Mouse (Mus musculus): ENCODE data around the gene Rnf212b. TPM values are rescaled to one million over a fixed set of nuclear protein-coding genes. Genes with fewer than 3 reads are reported as not detected.
A peak's percentile ranks its signal among the peaks of the same experiment; 100 is the strongest.

The Rnf212b gene
- polyA plus RNA-seq, 1 experiment from 2014 or later = not detected

DNA sequence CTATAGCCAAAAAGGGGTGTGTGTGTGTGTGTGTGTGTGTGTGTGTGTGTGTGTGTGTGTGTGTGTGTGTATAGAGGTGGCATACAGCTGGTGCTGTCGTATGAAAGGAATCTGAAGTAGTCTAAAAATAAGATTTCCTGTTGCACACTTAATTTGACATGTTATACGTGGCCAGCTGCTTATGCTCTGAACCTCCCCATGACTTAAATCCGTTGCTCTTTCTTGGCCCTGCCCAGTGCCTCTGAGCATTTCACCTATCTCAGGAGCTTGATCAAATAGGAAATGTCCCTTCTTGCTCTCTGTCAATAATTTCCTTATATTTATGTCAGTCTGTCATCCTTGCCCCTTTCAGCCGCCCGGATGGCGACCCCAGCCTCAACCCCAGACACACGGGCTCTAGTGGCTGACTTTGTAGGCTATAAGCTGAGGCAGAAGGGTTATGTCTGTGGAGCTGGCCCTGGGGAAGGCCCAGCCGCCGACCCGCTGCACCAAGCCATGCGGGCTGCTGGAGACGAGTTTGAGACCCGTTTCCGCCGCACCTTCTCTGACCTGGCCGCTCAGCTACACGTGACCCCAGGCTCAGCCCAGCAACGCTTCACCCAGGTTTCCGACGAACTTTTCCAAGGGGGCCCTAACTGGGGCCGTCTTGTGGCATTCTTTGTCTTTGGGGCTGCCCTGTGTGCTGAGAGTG, 70.2 kb downstream of the Rnf212b start:
- Histone ChIP-seq H3K36me3 (replicated peaks) (no peaks in the 10 kb centered on the region), H3K27ac (peak overlapping the region; percentile 90), H3K27me3 (replicated peaks) (no peaks in the 10 kb centered on the region), H3K4me1 (peaks cover 27% of the 10 kb centered on the region), H3K4me2 (peak overlapping the region; percentile 85), H3K9me3 (no peaks in the 10 kb centered on the region), H3K4me3 (peak overlapping the region; percentile 80), H3K9ac (peak overlapping the region; percentile 89)
- ATAC-seq (replicated peaks) = peak; percentile 32
- WGBS = 29% methylated on average over 21 of the region's 21 CpGs

DNA sequence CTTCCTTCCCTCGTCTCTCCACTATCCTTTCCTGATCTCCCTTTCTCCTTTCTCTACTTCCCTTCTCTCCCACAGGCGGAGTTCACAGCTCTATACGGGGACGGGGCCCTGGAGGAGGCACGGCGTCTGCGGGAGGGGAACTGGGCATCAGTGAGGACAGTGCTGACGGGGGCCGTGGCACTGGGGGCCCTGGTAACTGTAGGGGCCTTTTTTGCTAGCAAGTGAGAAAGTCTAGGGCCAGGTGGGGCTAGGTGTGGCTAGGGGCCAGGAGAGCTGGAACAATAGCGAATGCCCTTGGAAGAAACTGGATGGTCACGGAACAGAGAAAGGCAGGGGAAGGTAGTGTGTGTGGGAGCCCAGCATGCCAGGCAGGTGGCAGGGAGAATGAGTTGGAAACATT, 71.4 kb downstream of the Rnf212b start:
- no peak overlapping the region for H3K4me3 ChIP-seq
- H3K27me3 ChIP-seq (replicated peaks) = no peaks in the 10 kb centered on the region
- peaks cover 27% of the 10 kb centered on the region for H3K4me1 ChIP-seq

DNA sequence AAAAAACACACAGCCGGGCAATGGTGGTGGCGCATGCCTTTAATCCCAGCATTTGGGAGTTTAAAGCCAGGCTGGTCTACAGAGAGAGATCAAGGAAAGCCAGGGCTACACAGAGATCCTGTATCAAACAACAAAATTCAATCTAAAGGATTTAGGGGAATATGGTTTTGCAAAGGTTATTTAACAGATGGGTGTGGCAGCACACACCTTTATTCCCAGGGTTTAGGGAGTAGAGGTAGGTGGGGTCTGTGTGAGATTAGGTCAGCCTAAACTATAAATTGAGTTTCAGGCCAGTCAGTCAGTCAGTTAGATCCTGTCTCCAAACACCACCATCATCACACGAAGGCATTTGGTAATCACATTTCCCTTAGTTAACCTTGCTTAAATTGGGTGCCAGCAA, 78.3 kb downstream of the Rnf212b start, which contains the start of gene Pabpn1:
Gene Pabpn1 (plus strand): TSS at position 301 of the 400 bp plus-strand sequence.
- Histone ChIP-seq H3K36me3 (replicated peaks) (peaks cover 14% of the 10 kb centered on the region), H3K9me3 (no peaks in the 10 kb centered on the region), H3K9ac (no peak within 1 kb of the TSS), H3K27ac (peak within 1 kb of the TSS; percentile 83), H3K4me2 (peak within 1 kb of the TSS; percentile 49), H3K27me3 (replicated peaks) (no peaks in the 10 kb centered on the region), H3K4me1 (peaks cover 20% of the 10 kb centered on the region), H3K4me3 (peak within 1 kb of the TSS; percentile 53)
- WGBS = 93% methylated on average over 3 of the region's 3 CpGs
- ATAC-seq (replicated peaks) = no peak

More for the DNA sequence above, 71.4 kb downstream of the Rnf212b start:
- peak overlapping the region; percentile 85 for H3K4me2 ChIP-seq
- WGBS = 93% methylated on average over 11 of the region's 11 CpGs
- no peaks in the 10 kb centered on the region for H3K9me3 ChIP-seq
- H3K36me3 ChIP-seq (replicated peaks) = no peaks in the 10 kb centered on the region
- no peak overlapping the region for H3K27ac ChIP-seq
- no peak for ATAC-seq (replicated peaks)
- H3K9ac ChIP-seq = peak overlapping the region; percentile 6; the same call in 1 of the 2 replicates

DNA sequence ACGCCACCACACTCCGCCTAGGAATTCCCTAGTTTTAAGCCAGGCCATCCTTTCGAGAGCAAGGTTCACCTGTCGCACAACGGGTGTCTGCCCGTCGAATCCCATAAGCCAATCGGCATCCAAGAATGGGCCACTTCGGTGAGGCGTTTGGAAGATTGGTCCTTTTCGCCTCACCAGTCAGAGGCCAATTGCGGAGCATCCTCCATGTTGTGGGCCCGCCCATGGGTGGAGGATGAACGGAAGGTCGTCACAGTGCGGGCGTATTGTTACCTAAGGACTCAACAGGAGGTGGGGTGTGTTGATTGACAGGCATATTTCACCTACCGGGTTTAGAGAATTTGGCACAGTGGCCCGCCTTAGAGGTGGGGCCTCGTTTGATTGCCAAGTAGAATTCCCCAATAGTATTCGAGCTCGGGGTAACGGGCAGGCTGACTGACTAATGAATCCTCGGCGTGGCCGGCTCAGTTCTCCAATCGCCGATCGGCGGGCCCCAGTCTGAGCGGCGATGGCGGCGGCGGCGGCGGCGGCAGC, 79.8 kb downstream of the Rnf212b start:
- peak overlapping the region; percentile 69 for H3K9ac ChIP-seq
- H3K4me3 ChIP-seq = peak overlapping the region; percentile 53
- no peaks in the 10 kb centered on the region for H3K9me3 ChIP-seq
- ATAC-seq (replicated peaks) = peak; percentile 99
- H3K36me3 ChIP-seq (replicated peaks) = peaks cover 17% of the 10 kb centered on the region
- under 1% methylated on average over 38 of the region's 38 CpGs for WGBS
- peak overlapping the region; percentile 49 for H3K4me2 ChIP-seq
- H3K4me1 ChIP-seq = peaks cover 20% of the 10 kb centered on the region
- H3K27ac ChIP-seq = peak overlapping the region; percentile 87
- no peaks in the 10 kb centered on the region for H3K27me3 ChIP-seq (replicated peaks)

DNA sequence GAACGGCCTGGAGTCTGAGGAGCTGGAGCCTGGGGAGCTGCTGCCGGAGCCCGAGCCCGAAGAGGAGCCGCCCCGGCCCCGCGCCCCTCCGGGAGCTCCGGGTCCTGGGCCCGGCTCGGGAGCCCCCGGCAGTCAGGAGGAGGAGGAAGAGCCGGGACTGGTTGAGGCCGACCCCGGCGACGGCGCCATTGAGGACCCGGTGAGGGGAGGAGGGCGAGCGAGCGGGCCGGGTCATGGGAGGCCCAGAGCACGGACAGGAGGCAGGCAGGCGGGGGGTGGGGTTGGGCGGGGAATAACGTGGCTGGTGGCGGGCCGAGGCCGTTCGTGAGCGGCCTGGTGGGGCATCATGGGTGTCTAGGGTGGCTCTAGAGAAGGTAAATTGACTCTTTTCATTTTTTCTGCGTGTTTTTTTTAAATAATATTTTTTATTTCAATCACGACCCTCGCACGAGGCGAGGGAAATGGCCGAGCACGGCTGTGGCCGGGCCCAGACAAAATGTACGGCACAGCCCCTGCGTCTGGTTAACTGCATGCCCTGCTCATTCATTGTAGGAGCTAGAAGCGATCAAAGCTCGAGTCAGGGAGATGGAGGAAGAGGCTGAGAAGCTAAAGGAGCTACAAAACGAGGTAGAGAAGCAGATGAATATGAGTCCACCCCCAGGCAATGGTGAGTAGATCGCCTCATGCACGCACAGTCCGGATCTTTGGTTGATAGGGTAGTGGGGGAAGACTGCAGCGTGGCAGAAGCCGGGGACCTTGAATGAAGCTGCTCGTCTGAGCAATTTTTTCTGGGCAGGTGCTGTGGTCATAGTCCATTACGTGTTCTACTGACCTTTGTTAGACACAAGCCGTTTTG, 80.6 kb downstream of the Rnf212b start:
- H3K4me2 ChIP-seq = peak overlapping the region; percentile 62
- peak; percentile 59 for ATAC-seq (replicated peaks)
- H3K9ac ChIP-seq = peak overlapping the region; percentile 69
- peaks cover 20% of the 10 kb centered on the region for H3K4me1 ChIP-seq
- no peaks in the 10 kb centered on the region for H3K9me3 ChIP-seq
- peak overlapping the region; percentile 53 for H3K4me3 ChIP-seq
- H3K36me3 ChIP-seq (replicated peaks) = peaks cover 17% of the 10 kb centered on the region
- H3K27me3 ChIP-seq (replicated peaks) = no peaks in the 10 kb centered on the region
- WGBS = 1% methylated on average over 50 of the region's 54 CpGs
- peak overlapping the region; percentile 87 for H3K27ac ChIP-seq

DNA sequence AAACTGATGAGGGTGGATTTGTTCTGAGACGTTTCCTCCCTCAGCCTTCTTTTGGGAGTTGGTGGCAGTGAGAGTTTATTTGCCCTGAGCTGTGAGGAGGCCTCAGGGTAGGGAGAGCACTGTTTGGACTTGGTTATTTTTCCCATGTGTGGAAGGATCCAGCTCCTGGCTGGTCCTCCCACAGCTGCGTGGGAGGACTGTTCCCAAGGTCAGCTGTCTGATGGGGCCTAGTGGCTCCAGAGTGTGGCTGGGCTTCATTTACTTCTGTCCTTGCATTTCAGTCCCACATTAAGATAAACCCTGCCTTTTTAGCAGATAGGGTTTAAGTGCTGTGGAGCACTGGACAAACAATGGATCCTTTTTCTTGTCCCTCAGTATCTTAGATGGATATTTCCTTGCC, 83.5 kb downstream of the Rnf212b start:
- Histone ChIP-seq H3K36me3 (replicated peaks) (peaks cover 17% of the 10 kb centered on the region), H3K9me3 (no peaks in the 10 kb centered on the region), H3K9ac (no peak overlapping the region), H3K4me1 (peaks cover 20% of the 10 kb centered on the region), H3K4me3 (no peak overlapping the region), H3K4me2 (no peak overlapping the region), H3K27ac (no peak overlapping the region), H3K27me3 (replicated peaks) (no peaks in the 10 kb centered on the region)
- ATAC-seq (replicated peaks) = no peak
- 73% methylated on average over 2 of the region's 2 CpGs for WGBS

DNA sequence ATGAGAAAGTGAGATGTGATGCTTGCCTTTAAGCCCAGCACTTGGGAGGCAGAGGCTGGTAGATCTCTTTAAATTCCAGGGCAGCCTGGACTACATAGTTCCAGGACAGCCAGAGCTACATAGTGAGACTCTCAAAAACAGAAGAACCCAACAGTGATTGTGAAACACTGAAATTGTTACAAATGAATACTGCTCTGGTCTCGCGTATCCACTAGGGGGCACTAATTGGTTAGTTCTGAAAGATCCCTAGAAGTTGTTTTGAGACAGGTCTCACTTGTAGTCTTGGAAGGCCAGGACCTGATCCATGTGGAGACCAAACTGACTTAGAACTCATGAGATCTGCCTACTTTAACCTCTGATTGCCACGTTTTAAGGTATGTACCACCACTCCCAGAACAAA, 86.4 kb downstream of the Rnf212b start:
- no peak overlapping the region for H3K9ac ChIP-seq
- ATAC-seq (replicated peaks) = peak; percentile 71
- H3K4me1 ChIP-seq = peaks cover 12% of the 10 kb centered on the region
- H3K4me3 ChIP-seq = no peak overlapping the region
- H3K27me3 ChIP-seq (replicated peaks) = no peaks in the 10 kb centered on the region
- peaks cover 22% of the 10 kb centered on the region for H3K36me3 ChIP-seq (replicated peaks)
- H3K9me3 ChIP-seq = no peaks in the 10 kb centered on the region
- WGBS = under 1% methylated on average over 3 of the region's 3 CpGs
- H3K4me2 ChIP-seq = no peak overlapping the region
- peak overlapping the region; percentile 53; the same call in 1 of the 2 replicates for H3K27ac ChIP-seq

DNA sequence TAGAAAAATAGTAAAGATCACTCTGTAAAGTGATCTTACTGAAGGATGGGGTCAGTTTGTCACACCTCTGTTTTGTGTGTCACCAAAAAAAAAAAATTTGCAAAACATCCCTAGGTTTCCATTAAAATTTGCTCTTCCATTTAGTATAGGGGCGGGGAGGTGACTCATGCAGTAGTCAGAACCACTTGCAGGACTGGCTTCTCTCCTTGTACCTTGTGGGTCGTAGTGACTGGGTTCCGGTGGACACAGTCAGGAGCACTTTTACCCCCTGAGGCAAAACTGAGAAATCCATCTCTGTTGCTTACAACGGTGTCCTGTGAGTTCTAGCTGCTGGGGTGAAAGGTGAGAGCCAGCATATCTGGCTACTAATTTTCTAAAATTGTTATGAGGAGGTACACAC, 89.7 kb downstream of the Rnf212b start:
- Histone ChIP-seq H3K9ac (no peak overlapping the region), H3K4me3 (no peak overlapping the region), H3K9me3 (no peaks in the 10 kb centered on the region), H3K36me3 (replicated peaks) (peaks cover 33% of the 10 kb centered on the region), H3K27me3 (replicated peaks) (no peaks in the 10 kb centered on the region), H3K4me2 (no peak overlapping the region), H3K4me1 (peaks cover 3% of the 10 kb centered on the region; the same call in 1 of the 2 replicates), H3K27ac (no peak overlapping the region)
- 95% methylated on average over 4 of the region's 4 CpGs for WGBS
- ATAC-seq (replicated peaks) = no peak

Other genes with a start within 250 kb of the Rnf212b start
- 8.7 and 11.2 TPM in 2 replicates for gene Ajuba, start 236.6 kb upstream of the Rnf212b start, polyA plus RNA-seq (2015; fragmentation: Nextera tagmentation; extraction: Ambion mirVana)
- 6.7 and 9.0 TPM in 2 replicates for gene 4931414P19Rik, start 208.1 kb upstream of the Rnf212b start, polyA plus RNA-seq (2015; fragmentation: Nextera tagmentation; extraction: Ambion mirVana)
- gene Psmb5, start 196.1 kb upstream of the Rnf212b start, polyA plus RNA-seq (2015; fragmentation: Nextera tagmentation; extraction: Ambion mirVana) = 445 and 463 TPM in 2 replicates
- not detected in 2 replicates for gene Psmb11, start 192.7 kb upstream of the Rnf212b start, polyA plus RNA-seq (2015; fragmentation: Nextera tagmentation; extraction: Ambion mirVana)
- gene Gm17606, start 173.2 kb upstream of the Rnf212b start, polyA plus RNA-seq (2015; fragmentation: Nextera tagmentation; extraction: Ambion mirVana) = not detected in 2 replicates
- gene Cdh24, start 172.8 kb upstream of the Rnf212b start, polyA plus RNA-seq (2015; fragmentation: Nextera tagmentation; extraction: Ambion mirVana) = 14.1 and 15.5 TPM in 2 replicates
- 65.5 and 65.6 TPM in 2 replicates for gene 1700123O20Rik, start 127.9 kb upstream of the Rnf212b start, polyA plus RNA-seq (2015; fragmentation: Nextera tagmentation; extraction: Ambion mirVana)
- gene Acin1, start 127.2 kb upstream of the Rnf212b start, polyA plus RNA-seq (2015; fragmentation: Nextera tagmentation; extraction: Ambion mirVana) = 145 TPM in 2 replicates
- gene Gm29776, start 115.3 kb upstream of the Rnf212b start, polyA plus RNA-seq (2015; fragmentation: Nextera tagmentation; extraction: Ambion mirVana) = 0.32 and 0.37 TPM in 2 replicates
- 0.13 TPM in 1 of 2 replicates, not detected in the other for gene Cebpe, start 102.0 kb upstream of the Rnf212b start, polyA plus RNA-seq (2015; fragmentation: Nextera tagmentation; extraction: Ambion mirVana)
- gene Slc7a8, start 32.2 kb upstream of the Rnf212b start, polyA plus RNA-seq (2015; fragmentation: Nextera tagmentation; extraction: Ambion mirVana) = 8.9 and 9.9 TPM in 2 replicates
- gene Homez, start 56.8 kb downstream of the Rnf212b start, polyA plus RNA-seq (2015; fragmentation: Nextera tagmentation; extraction: Ambion mirVana) = 13.6 and 14.5 TPM in 2 replicates
- gene Ppp1r3e, start 63.4 kb downstream of the Rnf212b start, polyA plus RNA-seq (2015; fragmentation: Nextera tagmentation; extraction: Ambion mirVana) = 3.3 and 3.4 TPM in 2 replicates
- gene Bcl2l2, start 69.2 kb downstream of the Rnf212b start, polyA plus RNA-seq (2015; fragmentation: Nextera tagmentation; extraction: Ambion mirVana) = 4.1 and 4.8 TPM in 2 replicates
- gene Gm20521, start 69.3 kb downstream of the Rnf212b start, polyA plus RNA-seq (2015; fragmentation: Nextera tagmentation; extraction: Ambion mirVana) = not detected in 2 replicates
- gene Pabpn1, start 78.4 kb downstream of the Rnf212b start, polyA plus RNA-seq (2015; fragmentation: Nextera tagmentation; extraction: Ambion mirVana) = 183 and 192 TPM in 2 replicates
- gene Slc22a17, start 99.0 kb downstream of the Rnf212b start, polyA plus RNA-seq (2015; fragmentation: Nextera tagmentation; extraction: Ambion mirVana) = 229 and 248 TPM in 2 replicates
- 15.0 and 16.9 TPM in 2 replicates for gene Efs, start 112.0 kb downstream of the Rnf212b start, polyA plus RNA-seq (2015; fragmentation: Nextera tagmentation; extraction: Ambion mirVana)
- 0.48 TPM in 1 of 2 replicates, not detected in the other for gene Il25, start 118.6 kb downstream of the Rnf212b start, polyA plus RNA-seq (2015; fragmentation: Nextera tagmentation; extraction: Ambion mirVana)
- gene Cmtm5, start 122.1 kb downstream of the Rnf212b start, polyA plus RNA-seq (2015; fragmentation: Nextera tagmentation; extraction: Ambion mirVana) = 6.5 and 7.2 TPM in 2 replicates
- 1.6 and 2.8 TPM in 2 replicates for gene Myh6, start 152.8 kb downstream of the Rnf212b start, polyA plus RNA-seq (2015; fragmentation: Nextera tagmentation; extraction: Ambion mirVana)
- not detected in 2 replicates for gene Gm17428, start 162.8 kb downstream of the Rnf212b start, polyA plus RNA-seq (2015; fragmentation: Nextera tagmentation; extraction: Ambion mirVana)
- gene Myh7, start 180.5 kb downstream of the Rnf212b start, polyA plus RNA-seq (2015; fragmentation: Nextera tagmentation; extraction: Ambion mirVana) = 7.5 and 8.7 TPM in 2 replicates
- gene Ngdn, start 201.3 kb downstream of the Rnf212b start, polyA plus RNA-seq (2015; fragmentation: Nextera tagmentation; extraction: Ambion mirVana) = 47.8 and 50.2 TPM in 2 replicates

Measured in midbrain, embryonic 15.5 days (tissue).